Mouse (Mus musculus) ES-E14 (cell line): ENCODE data around the gene Mre11a. TPM values are rescaled to one million over a fixed set of nuclear protein-coding genes. Genes with fewer than 3 reads are reported as not detected.

Experiments used
- DNase-seq: peaks from one replicate; pipeline ENCODE4 v3.0.0-alpha.2; 2013; ENCODE audit warnings: low read depth, low spot score
- H3K27ac ChIP-seq: 2 replicates; pipeline ENCODE4 v1.5.1; 2012; ENCODE audit warnings: low read depth, mild to moderate bottlenecking, low read length, moderate library complexity, mixed read lengths; ENCODE audit not compliant: poor library complexity, insufficient read depth, severe bottlenecking
- H3K36me3 ChIP-seq: 2 replicates; pipeline ENCODE4 v1.6.1; 2012; ENCODE audit warnings: mild to moderate bottlenecking, low read length, moderate library complexity, mixed read lengths; ENCODE audit not compliant: control insufficient read depth, poor library complexity, insufficient read depth, severe bottlenecking
- H3K4me1 ChIP-seq, 2 experiments: fragments of 150-350 bp in 1 of 2; sonication (generic) in 1 of 2; 2 replicates each; pipeline ENCODE4 v1.6.1; 2012; ENCODE audit warnings: low read length in 2 of 2, mild to moderate bottlenecking in 1 of 2, mixed read lengths in 1 of 2; ENCODE audit not compliant: control insufficient read depth in 2 of 2, insufficient read depth in 2 of 2, poor library complexity in 1 of 2
- H3K4me3 ChIP-seq, 2 experiments: fragments of 150-350 bp in 1 of 2; sonication (generic) in 1 of 2; 2 replicates each; pipeline ENCODE4 v1.5.1; 2012; ENCODE audit warnings: low read length in 2 of 2, low read depth in 1 of 2, mild to moderate bottlenecking in 1 of 2, mixed read lengths in 1 of 2; ENCODE audit not compliant: insufficient read depth in 1 of 2, poor library complexity in 1 of 2, severe bottlenecking in 1 of 2
- H3K9ac ChIP-seq: 2 replicates; pipeline ENCODE4 v1.6.1; 2012; ENCODE audit warnings: low read depth, mild to moderate bottlenecking, low read length, mixed read lengths; ENCODE audit not compliant: poor library complexity, insufficient read depth, severe bottlenecking
- H3K9me3 ChIP-seq: fragments of 150-350 bp; sonication (generic); 2 replicates; pipeline ENCODE4 v1.6.1; 2012; ENCODE audit warnings: low read depth, mild to moderate bottlenecking, low read length; ENCODE audit not compliant: control insufficient read depth, insufficient read depth
- CHD2 ChIP-seq: IDR thresholded peaks from 2 replicates; pipeline ENCODE4 v1.6.1; 2014; ENCODE audit warnings: mild to moderate bottlenecking, low read depth, low read length, inconsistent platforms
- HCFC1 ChIP-seq: IDR thresholded peaks from 2 replicates; pipeline ENCODE4 v1.6.1; 2012; ENCODE audit warnings: low read length, inconsistent platforms, borderline replicate concordance; ENCODE audit not compliant: insufficient read depth
- MAFK ChIP-seq: IDR thresholded peaks from 2 replicates; pipeline ENCODE4 v1.6.1; 2014; ENCODE audit warnings: mild to moderate bottlenecking, low read depth, low read length, inconsistent platforms; ENCODE audit not compliant: insufficient read depth
- ZC3H11A ChIP-seq: IDR thresholded peaks from 2 replicates; pipeline ENCODE4 v1.6.1; 2012; ENCODE audit warnings: low read depth, mild to moderate bottlenecking, inconsistent platforms, low read length, borderline replicate concordance
- ZNF384 ChIP-seq: IDR thresholded peaks from 2 replicates; pipeline ENCODE4 v1.6.1; 2012; ENCODE audit warnings: low read depth, low read length, inconsistent platforms
- in situ Hi-C, 2 experiments: fragments of 600-800 bp; cut with MboI; formaldehyde crosslinking; loops; one replicate each; pipeline ENCODE4 v1.15.1; 2025; ENCODE audit warnings: low sequenced_read_pairs in 2 of 2, inconsistent platforms in 1 of 2; ENCODE audit not compliant: unreplicated experiment in 2 of 2
- total RNA-seq: library from RNA; depleted of rRNA; stranded (reverse); fragments of 300-350 nt; gene quantifications from 2 replicates; pipeline ENCODE4 v1.2.3, GENCODE M21; 2012

Mre11a gene
- total RNA-seq, 1 experiment = 46.0 TPM

GRCm38 (mm10) chr9:14750901-14751502 is 33.5 kb upstream of the Mre11a start:
- in situ Hi-C loops = no loop called here
- peak overlapping the region; percentile 52 to 67; a peak in 3 of 4 replicates for H3K4me3 ChIP-seq
- no peak for DNase-seq
- no peaks in the 10 kb centered on the region for H3K36me3 ChIP-seq
- peaks cover 0 to 7% of the 10 kb centered on the region in 2 experiments; a peak in 1 of 4 replicates for H3K4me1 ChIP-seq
- TF ChIP-seq CHD2 = no peak
- TF ChIP-seq MAFK = no peak
- no peak for TF ChIP-seq HCFC1
- TF ChIP-seq ZNF384 = no peak
- no peak for TF ChIP-seq ZC3H11A
- H3K27ac ChIP-seq = no peak overlapping the region
- H3K9me3 ChIP-seq = no peaks in the 10 kb centered on the region
- H3K9ac ChIP-seq = peak overlapping the region; percentile 4; the same call in 1 of the 2 replicates

- no peak for DNase-seq
- in situ Hi-C loops = no loop called here
- peaks cover 0 to 7% of the 10 kb centered on the region in 2 experiments; a peak in 1 of 4 replicates for H3K4me1 ChIP-seq
- H3K36me3 ChIP-seq = no peaks in the 10 kb centered on the region
- peak overlapping the region; percentile 4; the same call in 1 of the 2 replicates for H3K9ac ChIP-seq
- no peak overlapping the region for H3K27ac ChIP-seq
- TF ChIP-seq HCFC1 = no peak
- TF ChIP-seq MAFK = no peak
- TF ChIP-seq CHD2 = no peak
- no peak for TF ChIP-seq ZC3H11A
- no peak for TF ChIP-seq ZNF384
- peak overlapping the region; percentile 52 to 67 for H3K4me3 ChIP-seq
- H3K9me3 ChIP-seq = no peaks in the 10 kb centered on the region
Measured at GRCm38 (mm10) chr9:14751503-14752000, 32.9 kb upstream of the Mre11a start.

- DNase-seq = no peak
- Histone ChIP-seq H3K4me3 (peak within 1 kb of the TSS; percentile 52 to 67), H3K9me3 (no peaks in the 10 kb centered on the region), H3K36me3 (no peaks in the 10 kb centered on the region), H3K27ac (no peak within 1 kb of the TSS), H3K9ac (peak within 1 kb of the TSS; percentile 4; the same call in 1 of the 2 replicates), H3K4me1 (peaks cover 0 to 7% of the 10 kb centered on the region in 2 experiments; a peak in 1 of 4 replicates)
- TF ChIP-seq ZNF384 (no peak), HCFC1 (no peak), CHD2 (no peak), ZC3H11A (no peak), MAFK (no peak)
- in situ Hi-C loops = no loop called here
Measured at GRCm38 (mm10) chr9:14752001-14752522, 32.4 kb upstream of the Mre11a start, which contains the start of gene Fut4. Fut4 (minus strand) TSS chr9:14752393.

GRCm38 (mm10) chr9:14753947-14754346 is 30.5 kb upstream of the Mre11a start:
- TF ChIP-seq CHD2 (no peak), ZNF384 (no peak), HCFC1 (no peak), ZC3H11A (no peak), MAFK (no peak)
- Histone ChIP-seq H3K4me1 (peaks cover 0 to 7% of the 10 kb centered on the region in 2 experiments; a peak in 1 of 4 replicates), H3K9me3 (no peaks in the 10 kb centered on the region), H3K9ac (no peak overlapping the region), H3K36me3 (no peaks in the 10 kb centered on the region), H3K27ac (no peak overlapping the region), H3K4me3 (no peak overlapping the region)
- in situ Hi-C loops = no loop called here
- no peak for DNase-seq
